Mouse (Mus musculus) WW6 (cell line): ENCODE data around the gene Mcts1.

Experiments used
- DNase-seq: peaks from one replicate; pipeline ENCODE4 v3.0.0-alpha.2; 2013; ENCODE audit warnings: low read depth, low spot score

The Mcts1 gene

DNA sequence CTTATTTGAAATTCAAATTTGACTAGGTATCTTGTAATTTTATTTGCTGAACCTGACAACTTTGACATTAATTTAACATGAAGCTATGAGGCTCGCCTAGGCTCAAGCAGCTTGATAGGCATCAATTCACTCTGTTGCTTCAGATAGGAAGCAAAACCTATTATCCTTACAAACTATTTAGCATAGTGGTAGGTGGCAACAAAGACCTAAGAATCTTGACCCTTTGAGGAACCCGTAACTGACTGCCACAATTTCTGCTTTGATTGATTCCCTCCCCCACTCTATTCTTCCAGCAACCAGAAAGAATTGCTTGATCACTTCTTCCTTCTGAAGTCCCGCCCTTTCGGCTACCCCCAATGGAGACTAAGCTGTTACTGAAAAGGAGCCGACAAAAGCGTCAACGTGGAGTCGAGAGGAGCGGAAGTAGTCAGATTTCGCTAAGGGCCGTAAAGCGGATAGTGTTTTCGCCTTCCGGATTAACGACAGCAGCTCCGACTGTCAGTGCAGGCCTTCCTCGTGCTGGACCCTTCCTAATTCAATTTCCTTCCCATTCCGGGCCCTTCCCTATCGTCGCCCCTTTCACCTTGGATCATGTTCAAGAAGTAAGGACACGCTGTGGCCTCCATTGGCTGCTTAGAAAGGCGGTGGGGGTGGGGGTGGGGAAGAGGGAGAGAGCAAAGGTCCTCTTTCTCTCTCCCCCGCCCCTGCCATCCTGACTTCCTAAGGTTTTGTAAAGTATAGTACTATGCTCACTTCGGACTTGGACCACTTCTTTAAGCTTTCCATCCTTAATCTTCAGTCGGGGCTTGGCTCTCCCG, at the start of gene Mcts1:
Mcts1 (plus strand) TSS at position 402 of the 818 bp plus-strand sequence.
- DNase-seq: peak; percentile 74

- DNase-seq: no peak
These were observed 47.1 kb upstream of the Mcts1 start for GRCm38 (mm10) chrX:38553255-38553654.

GRCm38 (mm10) chrX:38563941-38564541, 36.3 kb upstream of the Mcts1 start:
- DNase-seq: no peak

GRCm38 (mm10) chrX:38564542-38565175, 35.7 kb upstream of the Mcts1 start:
- DNase-seq: peak; percentile 58

GRCm38 (mm10) chrX:38565176-38565542, 35.2 kb upstream of the Mcts1 start:
- DNase-seq: no peak

GRCm38 (mm10) chrX:38566521-38567205, 33.7 kb upstream of the Mcts1 start:
- no peak for DNase-seq

- no peak for DNase-seq
These were observed 24.3 kb upstream of the Mcts1 start, which contains the start of gene Cul4b for GRCm38 (mm10) chrX:38576078-38576477. Gene Cul4b, minus strand, starts transcription at chrX:38576196.

DNA sequence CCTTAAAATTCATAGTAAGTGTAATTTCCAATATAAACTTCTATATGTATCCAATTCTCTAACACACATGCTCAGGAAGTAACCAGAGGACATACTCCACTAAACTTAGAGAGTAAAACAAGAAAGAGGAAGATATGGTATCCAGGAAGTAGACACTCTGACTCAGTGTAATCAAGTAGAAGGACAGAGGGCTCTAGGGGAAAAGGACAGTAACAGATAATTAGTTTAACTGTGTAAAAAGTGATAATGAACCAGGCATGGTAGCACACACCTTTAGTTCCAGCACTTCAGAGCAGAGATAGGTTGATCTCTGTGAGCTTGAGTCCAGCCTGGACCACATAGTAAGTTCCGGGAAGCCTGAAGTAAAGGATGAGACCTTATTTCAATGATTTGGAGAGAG, 19.2 kb upstream of the Mcts1 start:
- DNase-seq: no peak

GRCm38 (mm10) chrX:38583261-38583660, 17.1 kb upstream of the Mcts1 start:
- no peak for DNase-seq

- no peak for DNase-seq
These were observed 10.6 kb upstream of the Mcts1 start for GRCm38 (mm10) chrX:38589827-38590226.

DNA sequence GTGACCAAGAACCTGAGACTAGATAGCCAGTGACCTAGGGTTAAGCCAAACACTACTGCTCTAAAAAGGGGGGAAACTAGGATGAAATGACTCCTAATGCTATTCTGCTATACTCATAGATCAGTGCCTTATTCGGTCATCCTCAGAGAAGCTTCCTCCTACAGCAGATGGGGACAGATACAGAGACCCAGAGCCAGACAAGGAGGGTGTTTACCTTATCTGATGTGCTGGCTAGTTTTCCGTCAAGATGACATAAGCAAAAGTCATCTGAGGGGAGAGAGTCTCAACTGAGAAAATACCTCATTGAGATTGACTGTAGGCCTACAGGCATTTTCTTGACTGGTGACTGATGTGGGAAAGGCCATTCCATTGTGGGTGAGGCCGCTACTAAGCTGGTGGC, 8.6 kb upstream of the Mcts1 start:
- no peak for DNase-seq

- no peak for DNase-seq
These were observed 7.0 kb upstream of the Mcts1 start for GRCm38 (mm10) chrX:38593180-38593889.

- no peak for DNase-seq
These were observed 604 bp downstream of the Mcts1 start for GRCm38 (mm10) chrX:38600995-38601369.

- peak; percentile 61 for DNase-seq
These were observed 34.6 kb downstream of the Mcts1 start, which contains the start of gene C1galt1c1 for GRCm38 (mm10) chrX:38634801-38635637. Gene C1galt1c1, minus strand, starts transcription at chrX:38635087.

- no peak for DNase-seq
These were observed 35.2 kb downstream of the Mcts1 start for GRCm38 (mm10) chrX:38635638-38635931.

DNA sequence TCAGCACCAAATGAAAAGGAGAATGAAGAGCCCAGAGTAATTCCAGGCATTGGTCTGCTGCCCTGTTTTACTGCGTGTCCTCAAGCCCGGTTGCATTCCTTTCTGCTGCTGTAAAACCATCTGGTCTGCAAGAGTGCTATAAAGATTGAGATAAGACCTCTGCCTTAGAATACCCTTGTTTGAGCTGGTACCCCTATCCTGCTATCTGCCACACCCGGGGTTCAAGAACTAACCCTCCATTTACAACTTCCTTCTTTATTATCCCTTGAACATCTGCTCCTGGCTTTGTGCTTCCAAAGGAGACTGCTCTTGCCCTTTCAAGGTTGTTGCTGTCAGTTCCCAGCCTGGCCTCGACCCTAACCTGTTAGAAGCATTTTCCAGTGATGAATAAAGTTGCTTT, 41.1 kb downstream of the Mcts1 start:
- DNase-seq: no peak

DNA sequence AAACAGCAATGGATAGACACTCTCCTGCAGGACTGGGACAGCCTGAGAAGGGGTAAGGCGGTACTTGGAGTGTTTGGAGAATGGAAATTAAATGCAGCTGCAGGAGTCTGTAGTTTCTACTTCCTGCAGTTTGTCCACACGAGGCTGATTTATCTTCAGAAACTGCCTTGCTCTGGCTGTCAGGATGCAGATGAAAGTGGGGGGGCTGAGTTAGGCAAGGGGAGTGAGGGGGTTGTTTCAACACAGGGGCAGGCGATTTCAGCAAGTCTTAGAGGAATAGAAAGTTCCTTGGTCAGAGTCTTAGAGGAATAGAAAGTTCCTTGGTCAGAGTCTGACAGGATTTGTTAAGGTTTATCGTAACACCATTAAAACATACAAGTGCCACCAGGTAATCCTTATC, 41.8 kb downstream of the Mcts1 start:
- no peak for DNase-seq

DNA sequence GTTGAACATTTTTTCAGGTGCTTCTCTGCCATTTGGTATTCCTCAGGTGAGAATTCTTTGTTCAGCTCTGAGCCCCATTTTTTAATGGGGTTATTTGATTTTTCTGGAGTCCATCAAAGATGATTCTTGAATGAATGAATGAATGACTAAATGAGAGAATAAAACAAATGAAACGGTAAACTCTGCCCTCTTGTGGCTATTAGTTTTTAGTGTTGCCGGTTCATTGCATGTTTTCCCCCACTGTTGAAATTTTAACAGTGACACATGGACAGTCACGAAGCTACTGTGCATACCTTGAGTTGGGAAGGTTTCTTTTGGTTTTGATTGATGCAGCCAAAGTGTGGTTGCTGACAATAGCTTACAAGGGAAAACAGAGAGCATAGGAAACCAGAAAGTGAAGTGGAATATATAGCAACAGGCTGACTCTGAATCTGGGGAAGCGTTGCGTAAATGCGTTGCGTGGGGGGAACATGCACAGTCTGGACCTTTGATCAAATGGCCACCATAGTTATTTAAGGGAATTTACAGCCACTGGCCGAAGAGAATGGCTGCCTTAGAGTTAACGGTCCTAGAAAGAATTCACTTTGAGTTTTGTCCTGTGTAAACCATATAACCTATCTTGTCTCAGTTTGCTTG, 50.1 kb downstream of the Mcts1 start:
- DNase-seq: no peak

- no peak for DNase-seq
These were observed 50.8 kb downstream of the Mcts1 start for GRCm38 (mm10) chrX:38651167-38651566.

GRCm38 (mm10) chrX:38653181-38653580, 52.8 kb downstream of the Mcts1 start:
- DNase-seq: no peak
